Mouse (Mus musculus): ENCODE measurements around the gene Chd3. TPM values are rescaled to one million over a fixed set of nuclear protein-coding genes. Genes with fewer than 3 reads are reported as not detected.
"Not testable (repeated sequence)": the region's sequence is repeated elsewhere in the genome, so short reads cannot be mapped to it uniquely, and the experiment has no call there.

Gene Chd3
- polyA plus RNA-seq, 2 experiments = 97.8 to 425 TPM

GRCm38 (mm10) chr11:69324749-69325148 is 44.5 kb downstream of the Chd3 start:
- Histone ChIP-seq H3K36me3 (ENCODE audit: control insufficient read depth, insufficient read depth, low read length) (peaks cover 3% of the 10 kb centered on the region), H3K27me3 (ENCODE audit: control insufficient read depth, insufficient read depth, low read length) (peaks cover 16% of the 10 kb centered on the region), H3K27ac (replicated peaks; ENCODE audit: low read depth, low read length) (no peak overlapping the region), H3K9me3 (ENCODE audit: control insufficient read depth, low read length) (no peaks in the 10 kb centered on the region), H3K4me1 (ENCODE audit: control insufficient read depth, insufficient read depth, low read length) (peaks cover 38% of the 10 kb centered on the region), H3K9ac (ENCODE audit: low read depth, low read length, severe bottlenecking) (no peak overlapping the region), H3K4me3 (replicated peaks; ENCODE audit: low read length) (peak overlapping the region; percentile 62; the same call in 1 of the 2 replicates), H3K4me2 (replicated peaks; ENCODE audit: low read depth, low read length, severe bottlenecking) (peak overlapping the region; percentile 73)
- DNase-seq (ENCODE audit: low spot score) (no peak), ATAC-seq (ENCODE audit: low FRiP score, low read depth) (no peak)
- whole genome bisulfite sequencing = 85% methylated on average over 6 of the region's 6 CpGs
- TF ChIP-seq POLR2A (IDR thresholded peaks at IDR 0.05; ENCODE audit: borderline replicate concordance, extremely low read depth, insufficient read depth, insufficient read length) = no peak

DNA sequence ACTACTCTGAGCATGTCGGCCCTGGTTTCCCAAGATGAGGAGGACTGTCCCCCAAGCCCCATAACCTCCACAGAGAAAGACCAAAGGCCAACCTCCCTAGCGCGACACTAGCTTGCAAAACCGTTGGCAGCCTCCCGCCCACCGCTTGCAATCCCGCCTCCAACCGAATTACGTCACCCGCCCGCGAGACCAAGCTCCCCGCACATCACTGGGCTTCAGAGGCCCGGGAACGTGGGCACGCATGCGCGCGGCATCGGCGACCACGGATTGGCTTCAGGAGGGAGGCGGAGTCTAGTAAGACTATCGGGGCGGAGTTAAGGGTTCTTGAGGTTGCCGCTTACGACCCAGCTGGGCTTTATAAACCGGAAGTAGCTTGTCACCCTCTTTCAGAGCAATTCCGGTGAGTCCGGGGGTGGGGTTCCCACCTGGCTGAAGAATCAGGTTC is 45.5 kb downstream of the Chd3 start, which contains the start of the genes Cntrob and Trappc1:
TSS of gene Cntrob (minus strand) at position 109 of the 445 bp plus-strand sequence.
TSS of gene Trappc1 (plus strand) at position 314 of the 445 bp plus-strand sequence.
- Histone ChIP-seq H3K27ac (replicated peaks; ENCODE audit: low read depth, low read length) (peak within 1 kb of the TSS; percentile 87), H3K9ac (ENCODE audit: low read depth, low read length, severe bottlenecking) (peak within 1 kb of the TSS; percentile 88), H3K27me3 (ENCODE audit: control insufficient read depth, insufficient read depth, low read length) (peaks cover 16% of the 10 kb centered on the region), H3K4me1 (ENCODE audit: control insufficient read depth, insufficient read depth, low read length) (peaks cover 38% of the 10 kb centered on the region), H3K9me3 (ENCODE audit: control insufficient read depth, low read length) (no peaks in the 10 kb centered on the region), H3K4me3 (replicated peaks; ENCODE audit: low read length) (peak within 1 kb of the TSS; percentile 62), H3K4me2 (replicated peaks; ENCODE audit: low read depth, low read length, severe bottlenecking) (peak within 1 kb of the TSS; percentile 73), H3K36me3 (ENCODE audit: control insufficient read depth, insufficient read depth, low read length) (peaks cover 14% of the 10 kb centered on the region)
- under 1% methylated on average over 30 of the region's 30 CpGs for WGBS
- peak; percentile 99 for DNase-seq (ENCODE audit: low spot score)
- TF ChIP-seq POLR2A (IDR thresholded peaks at IDR 0.05; ENCODE audit: borderline replicate concordance, extremely low read depth, insufficient read depth, insufficient read length) = peak; percentile 75; the same call in 1 of the 2 replicates
- peak; percentile 97 for ATAC-seq (ENCODE audit: low FRiP score, low read depth)

GRCm38 (mm10) chr11:69322693-69323471 is 46.3 kb downstream of the Chd3 start:
- no peak for DNase-seq (ENCODE audit: low spot score)
- no peak for TF ChIP-seq POLR2A (IDR thresholded peaks at IDR 0.05; ENCODE audit: borderline replicate concordance, extremely low read depth, insufficient read depth, insufficient read length)
- H3K9me3 ChIP-seq (ENCODE audit: control insufficient read depth, low read length) = no peaks in the 10 kb centered on the region
- WGBS = 17% methylated on average over 18 of the region's 18 CpGs
- peak overlapping the region; percentile 73 for H3K4me2 ChIP-seq (replicated peaks; ENCODE audit: low read depth, low read length, severe bottlenecking)
- peaks cover 38% of the 10 kb centered on the region for H3K4me1 ChIP-seq (ENCODE audit: control insufficient read depth, insufficient read depth, low read length)
- peak overlapping the region; percentile 87 for H3K27ac ChIP-seq (replicated peaks; ENCODE audit: low read depth, low read length)
- H3K4me3 ChIP-seq (replicated peaks; ENCODE audit: low read length) = peak overlapping the region; percentile 62
- H3K27me3 ChIP-seq (ENCODE audit: control insufficient read depth, insufficient read depth, low read length) = peaks cover 16% of the 10 kb centered on the region
- peaks cover 22% of the 10 kb centered on the region for H3K36me3 ChIP-seq (ENCODE audit: control insufficient read depth, insufficient read depth, low read length)
- H3K9ac ChIP-seq (ENCODE audit: low read depth, low read length, severe bottlenecking) = peak overlapping the region; percentile 88
- ATAC-seq (ENCODE audit: low FRiP score, low read depth) = no peak

GRCm38 (mm10) chr11:69322010-69322409 is 47.2 kb downstream of the Chd3 start:
- Histone ChIP-seq H3K4me1 (ENCODE audit: control insufficient read depth, insufficient read depth, low read length) (peaks cover 37% of the 10 kb centered on the region), H3K27me3 (ENCODE audit: control insufficient read depth, insufficient read depth, low read length) (peaks cover 8% of the 10 kb centered on the region), H3K4me3 (replicated peaks; ENCODE audit: low read length) (peak overlapping the region; percentile 62; the same call in 1 of the 2 replicates), H3K9ac (ENCODE audit: low read depth, low read length, severe bottlenecking) (peak overlapping the region; percentile 88), H3K9me3 (ENCODE audit: control insufficient read depth, low read length) (no peaks in the 10 kb centered on the region), H3K36me3 (ENCODE audit: control insufficient read depth, insufficient read depth, low read length) (peaks cover 25% of the 10 kb centered on the region), H3K4me2 (replicated peaks; ENCODE audit: low read depth, low read length, severe bottlenecking) (peak overlapping the region; percentile 73), H3K27ac (replicated peaks; ENCODE audit: low read depth, low read length) (no peak overlapping the region)
- no peak for ATAC-seq (ENCODE audit: low FRiP score, low read depth)
- no peak for TF ChIP-seq POLR2A (IDR thresholded peaks at IDR 0.05; ENCODE audit: borderline replicate concordance, extremely low read depth, insufficient read depth, insufficient read length)
- 64% methylated on average over 6 of the region's 6 CpGs for WGBS
- no peak for DNase-seq (ENCODE audit: low spot score)

GRCm38 (mm10) chr11:69321580-69321979 is 47.6 kb downstream of the Chd3 start:
- no peak for TF ChIP-seq POLR2A (IDR thresholded peaks at IDR 0.05; ENCODE audit: borderline replicate concordance, extremely low read depth, insufficient read depth, insufficient read length)
- Histone ChIP-seq H3K4me2 (replicated peaks; ENCODE audit: low read depth, low read length, severe bottlenecking) (no peak overlapping the region), H3K4me1 (ENCODE audit: control insufficient read depth, insufficient read depth, low read length) (peaks cover 33% of the 10 kb centered on the region), H3K9me3 (ENCODE audit: control insufficient read depth, low read length) (no peaks in the 10 kb centered on the region), H3K27ac (replicated peaks; ENCODE audit: low read depth, low read length) (no peak overlapping the region), H3K4me3 (replicated peaks; ENCODE audit: low read length) (peak overlapping the region; percentile 8; the same call in 1 of the 2 replicates), H3K9ac (ENCODE audit: low read depth, low read length, severe bottlenecking) (peak overlapping the region; percentile 88; the same call in 1 of the 2 replicates), H3K36me3 (ENCODE audit: control insufficient read depth, insufficient read depth, low read length) (peaks cover 28% of the 10 kb centered on the region), H3K27me3 (ENCODE audit: control insufficient read depth, insufficient read depth, low read length) (peaks cover 4% of the 10 kb centered on the region)
- DNase-seq (ENCODE audit: low spot score) (no peak), ATAC-seq (ENCODE audit: low FRiP score, low read depth) (no peak)
- 94% methylated on average over 6 of the region's 6 CpGs for WGBS

- not testable (repeated sequence) for H3K4me2 ChIP-seq (replicated peaks; ENCODE audit: low read depth, low read length, severe bottlenecking); DNase-seq (ENCODE audit: low spot score)
- peaks cover 58% of the 10 kb centered on the region for H3K36me3 ChIP-seq (ENCODE audit: control insufficient read depth, insufficient read depth, low read length)
Measured at GRCm38 (mm10) chr11:69318000-69318399, 51.2 kb downstream of the Chd3 start.

More at GRCm38 (mm10) chr11:69318000-69318399, 51.2 kb downstream of the Chd3 start:
- ATAC-seq (ENCODE audit: low FRiP score, low read depth); H3K9ac ChIP-seq (ENCODE audit: low read depth, low read length, severe bottlenecking); H3K4me3 ChIP-seq (replicated peaks; ENCODE audit: low read length); H3K9me3 ChIP-seq (ENCODE audit: control insufficient read depth, low read length); H3K27me3 ChIP-seq (ENCODE audit: control insufficient read depth, insufficient read depth, low read length); H3K27ac ChIP-seq (replicated peaks; ENCODE audit: low read depth, low read length): not testable (repeated sequence)
- 82% methylated on average over 3 of the region's 3 CpGs for WGBS
- H3K4me1 ChIP-seq (ENCODE audit: control insufficient read depth, insufficient read depth, low read length) = peaks cover 11% of the 10 kb centered on the region; the same call in 1 of the 2 replicates
